In genomic region chr1:72227546-72227945, GRCm38 (mm10) we compare ENCODE assay signal across 15 mouse cellular contexts.
"Had no signal": no experiment of that assay in that cellular context is flagged by ENCODE, and none has a peak within 500 bp of the region (broad histone marks: within the 10 kb centered on the region; RNA-seq: fewer than 3 reads in every experiment).

No protein-coding gene starts in this region.

- H3K4me3 ChIP-seq: limb, embryonic 12.5 days; liver, embryonic 13.5 days; lung, embryonic 15.5 days; midbrain, embryonic 10.5 days; myocyte; neural tube, embryonic 15.5 days had no signal

- H3K4me1 ChIP-seq: lung, embryonic 15.5 days; neural tube, embryonic 15.5 days had no signal

- DNase-seq: kidney, postnatal 25 days; liver; liver, embryonic 13.5 days; liver, postnatal 0 days; midbrain, embryonic 14.5 days; right cerebral cortex, adult 18-20 months; right cerebral cortex, postnatal 4 days; spleen, adult 18-20 months; thymus, adult 18-20 months; thymus, postnatal 14 days had no signal

- H3K9ac ChIP-seq: limb, embryonic 12.5 days; liver, embryonic 13.5 days; liver, postnatal 0 days; lung, embryonic 15.5 days; neural tube, embryonic 15.5 days had no signal

- H3K9me3 ChIP-seq: limb, embryonic 12.5 days; liver, embryonic 13.5 days; lung, embryonic 15.5 days; midbrain, embryonic 10.5 days; neural tube, embryonic 15.5 days had no signal

- H3K4me2 ChIP-seq: limb, embryonic 12.5 days; liver, embryonic 13.5 days; lung, embryonic 15.5 days; neural tube, embryonic 15.5 days had no signal

- H3K36me3 ChIP-seq: limb, embryonic 12.5 days; liver, embryonic 13.5 days; lung, embryonic 15.5 days; midbrain, embryonic 10.5 days; neural tube, embryonic 15.5 days had no signal

- H3K27ac ChIP-seq: limb, embryonic 12.5 days; liver, embryonic 13.5 days; lung, embryonic 15.5 days; midbrain, embryonic 10.5 days; neural tube, embryonic 15.5 days had no signal
